Comparison of ENCODE assay signal across 10 mouse cellular contexts in genomic region chr7:110981036-110981435, GRCm38 (mm10). TPM values are rescaled to one million over a fixed set of nuclear protein-coding genes. Genes with fewer than 3 reads are reported as not detected.
DNase-seq lines count a peak whose midpoint lies in the region; ATAC-seq and TF ChIP-seq lines count a peak whose summit lies in the region.
"Had no signal": no experiment of that assay in that cellular context is flagged by ENCODE, and none has a peak within 500 bp of the region (broad histone marks: within the 10 kb centered on the region; RNA-seq: fewer than 3 reads in every experiment).

No protein-coding gene starts in this region.

- H3K27me3 ChIP-seq in heart, embryonic 14.5 days (ENCODE audit: control insufficient read depth, insufficient read depth, low read length): no peaks in the 10 kb centered on the region
- H3K27me3 ChIP-seq in limb, embryonic 14.5 days (ENCODE audit: control insufficient read depth, insufficient read depth, low read length): no peaks in the 10 kb centered on the region

- 28% methylated on average over 8 of the region's 8 CpGs for WGBS in heart, embryonic 14.5 days
- WGBS in limb, embryonic 14.5 days: 32% methylated on average over 8 of the region's 8 CpGs

- no peak for TF ChIP-seq POLR2A in limb, embryonic 14.5 days (IDR thresholded peaks at IDR 0.05; ENCODE audit: borderline replicate concordance, extremely low read depth, insufficient read depth, insufficient read length)

- TF ChIP-seq CTCF in left cerebral cortex, adult 2 months (IDR thresholded peaks at IDR 0.05): no peak

- peak overlapping the region; percentile 50 for H3K4me2 ChIP-seq in heart, embryonic 14.5 days (ENCODE audit: low read length)
- H3K4me2 ChIP-seq in limb, embryonic 14.5 days (replicated peaks; ENCODE audit: low read depth, low read length, severe bottlenecking): no peak overlapping the region

- H3K27ac ChIP-seq in heart, embryonic 14.5 days (replicated peaks in 1 of 2; ENCODE audit: control insufficient read depth in 1 of 2, insufficient read depth in 1 of 2, low read depth in 2 of 2, low read length in 2 of 2): peak overlapping the region; percentile 52 to 71
- no peak overlapping the region; the same call in 1 of the 2 replicates for H3K27ac ChIP-seq in limb, embryonic 14.5 days (replicated peaks; ENCODE audit: low read depth, low read length)
- H3K27ac ChIP-seq in left cerebral cortex, adult 2 months: no peak overlapping the region
- H3K27ac ChIP-seq: macrophage had no signal

- intact Hi-C loops in left cerebral cortex, adult 2 months (cut with DNase I): no loop called here

- H3K4me3 ChIP-seq in heart, embryonic 14.5 days (ENCODE audit: control insufficient read depth in 1 of 2, insufficient read depth in 1 of 2, low read depth in 1 of 2, low read length in 2 of 2): peak overlapping the region; percentile 8 to 27; a peak in 3 of 4 replicates
- no peak overlapping the region for H3K4me3 ChIP-seq in limb, embryonic 14.5 days (replicated peaks; ENCODE audit: low read length)
- H3K4me3 ChIP-seq in left cerebral cortex, adult 2 months: no peak overlapping the region

- H3K9ac ChIP-seq in heart, embryonic 14.5 days (ENCODE audit: low read length): peak overlapping the region; percentile 48
- no peak overlapping the region for H3K9ac ChIP-seq in limb, embryonic 14.5 days (ENCODE audit: low read depth, low read length, severe bottlenecking)

- peaks cover 26 to 44% of the 10 kb centered on the region in 2 experiments for H3K4me1 ChIP-seq in heart, embryonic 14.5 days (ENCODE audit: control insufficient read depth in 2 of 2, insufficient read depth in 2 of 2, low read length in 2 of 2)
- H3K4me1 ChIP-seq in limb, embryonic 14.5 days (ENCODE audit: control insufficient read depth, insufficient read depth, low read length): peaks cover 6% of the 10 kb centered on the region

- no peak for ATAC-seq in heart, embryonic 14.5 days (ENCODE audit: insufficient number of reproducible peaks, insufficient read depth, low FRiP score, low read depth)
- peak; percentile 42; the same call in 1 of the 2 replicates for ATAC-seq in limb, embryonic 14.5 days (ENCODE audit: low FRiP score, low read depth)

- H3K9me3 ChIP-seq in heart, embryonic 14.5 days (ENCODE audit: control insufficient read depth, low read length): no peaks in the 10 kb centered on the region
- H3K9me3 ChIP-seq in limb, embryonic 14.5 days (ENCODE audit: control insufficient read depth, low read length): no peaks in the 10 kb centered on the region

- no peaks in the 10 kb centered on the region for H3K36me3 ChIP-seq in heart, embryonic 14.5 days (ENCODE audit: control insufficient read depth, insufficient read depth, low read length)
- H3K36me3 ChIP-seq in limb, embryonic 14.5 days (ENCODE audit: control insufficient read depth, insufficient read depth, low read length): no peaks in the 10 kb centered on the region

- no peak for DNase-seq in heart, adult 8-10 months (ENCODE audit: low spot score)
- DNase-seq in thymus, postnatal 25 days: peak; percentile 14
- no peak for DNase-seq in thymus, postnatal 14 days
- DNase-seq in limb, embryonic 14.5 days (ENCODE audit: low spot score): peak; percentile 52
- no peak for DNase-seq in ovary, postnatal 10 days (ENCODE audit: low spot score)
- DNase-seq in urinary bladder, postnatal 4 days (ENCODE audit: low spot score in 2 of 2): no peak
- DNase-seq in left cerebral cortex, adult 2 months (ENCODE audit: extremely low spot score in 1 of 2, low spot score in 2 of 2): no peak
- DNase-seq: cerebellum, postnatal 10 days had no signal

RNA-seq across cellular contexts. Expression of gene Mrvi1, which starts 1.2 kb away (rescaled TPM):
- polyA plus RNA-seq in heart, embryonic 14.5 days (2014; fragmentation: Nextera tagmentation; extraction: Ambion mirVana): 6.0 and 6.3 TPM in 2 replicates
- total RNA-seq in heart, adult 8-10 months (2022): 10 to 100 TPM; 12.7 to 15.6 (median 14.4) TPM
- 1.2 and 2.1 TPM in 2 replicates for polyA plus RNA-seq in limb, embryonic 14.5 days (2012; rRNA removed)
- 0.76 and 1.0 TPM in 2 replicates for polyA plus RNA-seq in limb, embryonic 14.5 days (2014; fragmentation: Nextera tagmentation; extraction: Ambion mirVana)
- total RNA-seq in left cerebral cortex, adult 2 months (2021): 1 to 10 TPM; 1.4 to 4.3 TPM

RNA-seq across cellular contexts. Expression of gene Ctr9, which starts 47.7 kb away (rescaled TPM):
- polyA plus RNA-seq in heart, embryonic 14.5 days (2014; fragmentation: Nextera tagmentation; extraction: Ambion mirVana): 38.2 and 42.7 TPM in 2 replicates
- 10 to 100 TPM; 11.3 to 18.2 (median 12.9) TPM for total RNA-seq in heart, adult 8-10 months (2022)
- 29.8 and 36.0 TPM in 2 replicates for polyA plus RNA-seq in limb, embryonic 14.5 days (2012; rRNA removed)
- polyA plus RNA-seq in limb, embryonic 14.5 days (2014; fragmentation: Nextera tagmentation; extraction: Ambion mirVana): 57.6 and 67.0 TPM in 2 replicates
- total RNA-seq in left cerebral cortex, adult 2 months (2021): 10 to 100 TPM; 40.7 to 44.8 TPM

Comparison
In these comparisons a context has a peak if more than half of its experiments do, and no peak if none do; other contexts are left out.
1. DNase-seq: peak in thymus, postnatal 25 days (single experiment) and limb, embryonic 14.5 days (single experiment); none in heart, adult 8-10 months (single experiment), thymus, postnatal 14 days (single experiment), ovary, postnatal 10 days (single experiment), urinary bladder, postnatal 4 days (0 of 2) and left cerebral cortex, adult 2 months (0 of 2).
2. H3K27ac ChIP-seq: peak in heart, embryonic 14.5 days (2 of 2); none in limb, embryonic 14.5 days (single experiment) and left cerebral cortex, adult 2 months (single experiment).
3. H3K4me3 ChIP-seq: peak in heart, embryonic 14.5 days (2 of 2); none in limb, embryonic 14.5 days (single experiment) and left cerebral cortex, adult 2 months (single experiment).